Mouse (Mus musculus) left cerebral cortex, postnatal 4 days (tissue): ENCODE data around the gene Pla2g4f. TPM values are rescaled to one million over a fixed set of nuclear protein-coding genes. Genes with fewer than 3 reads are reported as not detected.

Experiments
- DNase-seq: peaks from one replicate; pipeline ENCODE4 v3.0.0-alpha.2; 2022
- intact Hi-C: fragments of 180-260 bp; cut with DNase I; formaldehyde crosslinking; loops from one replicate; pipeline ENCODE4 v1.15.1; 2025
- total RNA-seq, 2 experiments: library from RNA; stranded (reverse); gene quantifications; 2 replicates each; pipeline ENCODE4 v1.2.3; 2021

Pla2g4f gene
- total RNA-seq, 2 experiments from 2014 or later: not detected

- no peak for DNase-seq
- intact Hi-C loops: no loop called here
Observed at GRCm38 (mm10) chr2:120283550-120283949, 30.4 kb downstream of the Pla2g4f start.

- intact Hi-C loops: no loop called here
- no peak for DNase-seq
Observed at GRCm38 (mm10) chr2:120281221-120281620, 32.7 kb downstream of the Pla2g4f start.

GRCm38 (mm10) chr2:120279961-120280360, 34.0 kb downstream of the Pla2g4f start:
- intact Hi-C loops: loop anchor here (5.0 kb wide), 2 partner anchors 93 to 108 kb away; no protein-coding TSS in a partner anchor
- DNase-seq: peak; percentile 62

- intact Hi-C loops: loop anchor here (5.0 kb wide), 2 partner anchors 90 to 105 kb away; no protein-coding TSS in a partner anchor
- DNase-seq: no peak
Observed at GRCm38 (mm10) chr2:120276951-120277350, 37.0 kb downstream of the Pla2g4f start.

- peak; percentile 24 for DNase-seq
- intact Hi-C loops: no loop called here
Observed at GRCm38 (mm10) chr2:120268635-120269034, 45.3 kb downstream of the Pla2g4f start.

GRCm38 (mm10) chr2:120265523-120265922, 48.4 kb downstream of the Pla2g4f start:
- DNase-seq: no peak
- intact Hi-C loops: no loop called here

GRCm38 (mm10) chr2:120264858-120265257, 49.1 kb downstream of the Pla2g4f start:
- intact Hi-C loops: no loop called here
- DNase-seq: no peak

GRCm38 (mm10) chr2:120262876-120263275, 51.1 kb downstream of the Pla2g4f start:
- intact Hi-C loops: no loop called here

GRCm38 (mm10) chr2:120261346-120261745, 52.6 kb downstream of the Pla2g4f start:
- DNase-seq: no peak
- intact Hi-C loops: no loop called here

More at GRCm38 (mm10) chr2:120262876-120263275, 51.1 kb downstream of the Pla2g4f start:
- no peak for DNase-seq

GRCm38 (mm10) chr2:120256259-120256658, 57.7 kb downstream of the Pla2g4f start:
- intact Hi-C loops: no loop called here
- DNase-seq: no peak

- intact Hi-C loops: no loop called here
- DNase-seq: no peak
Observed at GRCm38 (mm10) chr2:120252644-120253043, 61.3 kb downstream of the Pla2g4f start.

Other genes starting within 250 kb of the Pla2g4f start
- 1 to 10 TPM; 6.9 to 9.6 TPM for gene Ehd4, start 159.6 kb downstream of the Pla2g4f start, total RNA-seq
- 10 to 100 TPM; 42.0 to 42.3 TPM for gene Pla2g4e, start 68.8 kb downstream of the Pla2g4f start, total RNA-seq
- under 1 TPM; 0.40 to 0.62 TPM for gene Pla2g4d, start 25.0 kb downstream of the Pla2g4f start, total RNA-seq
- 10 to 100 TPM; 48.4 to 53.7 TPM for gene Vps39, start 39.0 kb upstream of the Pla2g4f start, total RNA-seq
- 1 to 10 TPM; 8.3 to 8.9 TPM for gene Ganc, start 89.7 kb upstream of the Pla2g4f start, total RNA-seq
- 10 to 100 TPM; 29.8 to 33.1 TPM for gene Tmem87a, start 89.9 kb upstream of the Pla2g4f start, total RNA-seq
- 1 to 10 TPM; 1.6 to 2.7 TPM for gene Capn3, start 141.9 kb upstream of the Pla2g4f start, total RNA-seq
- gene Zfp106, start 249.7 kb upstream of the Pla2g4f start, total RNA-seq: 10 to 100 TPM; 81.7 to 84.5 TPM